Mouse (Mus musculus) E14TG2a.4 (cell line): ENCODE results near the gene Klrg1.

ENCODE experiments used
- CTCF ChIP-seq: conservative IDR thresholded peaks from 2 replicates; pipeline ENCODE4 v1.5.1; 2014; ENCODE audit warnings: low read length
- NANOG ChIP-seq: IDR thresholded peaks from 2 replicates; pipeline ENCODE4 v1.6.1; 2014; ENCODE audit warnings: borderline replicate concordance, low read length, mixed read lengths
- POU5F1 ChIP-seq: IDR thresholded peaks from 2 replicates; pipeline ENCODE4 v1.6.1; 2014; ENCODE audit warnings: low read length, borderline replicate concordance

DNA sequence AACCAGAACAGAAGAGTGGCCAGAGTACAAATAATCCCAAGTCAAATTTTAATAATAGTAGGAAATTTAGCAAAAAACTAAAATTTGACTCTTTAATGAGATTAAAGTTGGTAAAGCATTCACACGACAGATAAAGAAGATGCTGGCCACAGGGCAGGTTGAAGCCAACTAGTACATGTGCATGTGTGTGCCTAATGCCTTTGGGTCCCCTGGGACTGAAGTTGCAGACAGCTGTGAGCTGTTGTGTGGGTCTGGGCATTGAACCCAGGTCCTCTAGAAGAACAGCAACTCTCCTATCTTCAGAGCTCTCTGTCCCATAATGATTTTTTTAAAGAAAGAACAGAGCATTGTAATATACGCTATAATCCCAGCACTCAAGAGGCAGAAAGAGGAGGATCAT is 8.6 kb upstream of the Klrg1 start:
- TF ChIP-seq CTCF, result no peak
- TF ChIP-seq NANOG, result no peak
- TF ChIP-seq POU5F1, result no peak
